Mouse (Mus musculus) T-helper 17 cell (primary cell): ENCODE measurements around the gene Gne.

Experiments used
- in situ Hi-C, 2 experiments: fragments of 300-600 bp; cut with MboI, MseI; formaldehyde crosslinking; loops; 1 replicate in 1 of 2; 2 replicates in 1 of 2; pipeline ENCODE4 v1.15.1; 2025; ENCODE audit warnings: high pct_unique_total_duplicates in 2 of 2

The Gne gene

DNA sequence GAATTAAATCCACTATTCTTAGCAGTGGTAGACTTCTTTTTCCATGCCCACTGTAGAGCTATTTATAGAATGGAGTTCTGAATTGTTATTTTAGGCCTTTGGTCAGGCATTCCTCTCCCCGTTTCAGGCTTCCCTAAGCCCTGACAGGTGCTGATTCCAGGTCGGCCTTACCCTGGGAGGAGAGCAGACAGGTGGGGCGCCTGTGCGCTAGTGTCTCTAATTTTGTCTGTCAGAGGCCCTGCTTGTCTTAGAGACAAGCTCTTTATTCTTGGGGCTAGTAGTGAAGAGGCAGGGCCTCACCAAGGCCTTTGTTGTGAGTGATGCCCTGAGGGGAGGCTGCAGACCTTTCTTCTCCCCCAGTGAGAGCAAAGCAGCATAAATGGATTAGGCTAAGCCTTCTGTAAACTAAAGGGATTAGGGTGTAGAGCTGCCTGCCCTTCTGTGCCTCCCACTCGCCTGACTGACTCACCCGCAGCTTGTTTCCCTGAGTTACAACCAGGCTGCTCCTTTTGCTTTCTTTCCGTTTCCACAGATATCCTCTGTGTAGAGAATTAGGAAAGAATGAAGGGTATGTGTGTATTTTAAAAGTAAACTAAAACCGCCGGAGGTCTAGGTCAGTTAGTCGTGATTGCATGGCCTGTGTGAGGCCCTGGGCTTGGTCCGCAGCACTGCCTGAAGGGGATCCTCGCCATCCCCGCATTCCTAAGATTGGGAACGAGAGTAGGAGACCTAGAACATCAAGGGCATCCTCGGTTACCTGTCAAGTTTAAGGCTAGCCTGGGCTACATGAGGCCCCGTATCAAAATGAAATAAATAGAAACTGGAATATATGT is 55.5 kb downstream of the Gne start:
- in situ Hi-C loops = no loop called here

DNA sequence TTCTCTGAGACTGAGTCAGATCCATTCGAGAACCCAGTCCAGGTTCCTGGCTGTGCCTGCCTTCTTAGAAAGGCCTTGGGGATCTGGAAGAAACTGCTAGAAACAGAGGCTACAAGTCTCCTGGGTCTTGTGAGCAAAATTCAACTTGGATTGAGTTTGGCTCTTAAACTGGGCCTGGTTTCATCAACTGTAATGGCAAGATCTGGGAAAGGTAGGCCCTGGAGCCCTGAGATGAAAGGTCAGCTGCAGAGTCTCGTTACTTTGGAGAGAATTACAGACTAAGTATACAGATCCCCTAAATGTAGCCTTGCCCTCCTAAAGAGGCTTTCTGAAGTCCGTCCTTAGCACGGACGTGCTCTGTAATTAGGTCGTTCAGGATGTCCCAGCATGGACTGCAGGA is 58.4 kb downstream of the Gne start:
- in situ Hi-C loops = no loop called here

GRCm38 (mm10) chr4:44024241-44024640 is 59.7 kb downstream of the Gne start:
- in situ Hi-C loops = no loop called here

DNA sequence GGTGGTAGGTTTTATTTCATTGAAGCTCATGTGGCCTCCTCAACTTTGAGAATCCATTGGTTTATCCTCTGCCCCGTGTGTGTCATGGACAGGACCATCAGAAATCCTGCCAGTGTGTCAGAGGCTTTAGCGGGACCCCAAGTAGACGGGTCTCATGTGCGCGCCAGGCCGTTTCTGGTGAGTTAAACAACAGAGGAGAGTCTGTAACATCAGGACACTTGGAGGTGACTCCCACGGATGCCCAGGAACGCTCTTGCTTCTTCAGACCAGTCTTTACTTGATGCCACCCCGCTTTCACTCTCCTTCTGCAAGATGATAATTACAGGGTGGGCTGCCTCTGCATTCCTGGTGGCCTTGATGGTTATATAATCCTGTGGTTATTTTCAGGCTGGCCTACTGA is 60.3 kb downstream of the Gne start:
- in situ Hi-C loops = no loop called here

GRCm38 (mm10) chr4:44022766-44023165 is 61.2 kb downstream of the Gne start:
- in situ Hi-C loops = no loop called here

- in situ Hi-C loops = no loop called here
These were observed 61.7 kb downstream of the Gne start for GRCm38 (mm10) chr4:44022323-44022722.

DNA sequence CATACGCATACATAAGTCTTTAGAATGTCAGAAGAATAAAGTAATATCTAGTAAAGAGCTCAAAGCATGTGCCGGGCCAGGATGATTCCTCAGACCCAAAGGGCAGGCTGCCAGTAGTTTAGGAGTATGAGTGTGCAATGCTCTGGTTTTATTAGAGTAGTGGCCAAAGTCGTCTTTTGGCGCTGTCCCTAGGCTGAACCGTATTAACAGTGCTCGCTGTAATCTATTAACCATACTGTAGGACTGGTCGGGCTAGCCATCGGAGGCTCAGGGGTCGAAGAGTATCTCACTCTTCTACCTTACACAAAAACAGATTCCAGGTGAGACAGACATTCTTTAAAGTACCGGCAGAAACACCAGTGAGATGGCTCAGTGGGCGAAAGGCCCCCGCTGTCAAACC is 67.2 kb downstream of the Gne start:
- in situ Hi-C loops = no loop called here

- in situ Hi-C loops = no loop called here
These were observed 67.9 kb downstream of the Gne start for GRCm38 (mm10) chr4:44016071-44016470.

GRCm38 (mm10) chr4:44013391-44014070 is 70.4 kb downstream of the Gne start:
- in situ Hi-C loops = no loop called here

GRCm38 (mm10) chr4:44012376-44013367 is 71.3 kb downstream of the Gne start:
- in situ Hi-C loops = no loop called here

DNA sequence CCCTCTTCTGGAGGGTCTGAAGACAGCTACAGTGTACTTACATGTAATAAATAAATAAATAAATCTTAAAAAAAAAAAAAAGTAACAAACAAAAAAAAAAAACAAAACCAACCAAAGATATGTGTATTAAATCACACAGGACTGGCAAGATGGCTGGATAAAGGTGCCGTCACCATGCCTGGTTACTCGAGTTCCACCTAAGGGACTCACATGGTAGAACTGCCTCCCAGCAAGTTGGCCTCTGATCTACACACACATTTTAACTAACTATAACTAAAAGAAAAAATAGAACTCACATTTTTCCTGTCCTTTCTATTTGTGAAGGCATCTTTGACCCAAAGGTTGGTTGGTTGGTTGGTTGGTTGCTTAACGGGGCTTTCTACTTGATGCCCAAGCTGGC is 72.2 kb downstream of the Gne start:
- in situ Hi-C loops = no loop called here

GRCm38 (mm10) chr4:44010893-44011292 is 73.1 kb downstream of the Gne start:
- in situ Hi-C loops = no loop called here

DNA sequence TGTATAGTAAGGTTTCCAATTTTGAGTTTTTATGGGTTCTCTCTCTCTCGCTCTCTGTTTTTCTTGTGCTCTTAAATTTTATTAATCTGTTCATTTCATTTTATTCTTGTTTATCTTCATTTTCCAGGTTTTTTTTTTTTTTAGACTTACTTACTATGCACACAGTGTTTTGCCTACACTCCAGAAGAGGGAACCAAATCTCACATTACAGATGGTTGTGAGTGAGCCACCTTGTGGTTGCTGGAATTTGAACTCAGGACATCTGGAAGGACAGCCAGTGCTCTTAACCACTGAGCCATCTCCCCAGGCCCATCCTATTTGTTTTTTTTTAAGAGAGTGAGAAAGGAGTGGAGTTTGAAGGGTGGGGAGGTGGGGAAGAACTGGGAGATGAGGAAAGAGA is 73.8 kb downstream of the Gne start:
- in situ Hi-C loops = no loop called here

GRCm38 (mm10) chr4:44004623-44005409 is 79.2 kb downstream of the Gne start:
- in situ Hi-C loops = no loop called here

- in situ Hi-C loops = no loop called here
These were observed 79.9 kb downstream of the Gne start, which contains the start of gene Clta for GRCm38 (mm10) chr4:44004126-44004525. Clta (plus strand) TSS chr4:44004452.

GRCm38 (mm10) chr4:44003622-44004021 is 80.4 kb downstream of the Gne start:
- in situ Hi-C loops = no loop called here

DNA sequence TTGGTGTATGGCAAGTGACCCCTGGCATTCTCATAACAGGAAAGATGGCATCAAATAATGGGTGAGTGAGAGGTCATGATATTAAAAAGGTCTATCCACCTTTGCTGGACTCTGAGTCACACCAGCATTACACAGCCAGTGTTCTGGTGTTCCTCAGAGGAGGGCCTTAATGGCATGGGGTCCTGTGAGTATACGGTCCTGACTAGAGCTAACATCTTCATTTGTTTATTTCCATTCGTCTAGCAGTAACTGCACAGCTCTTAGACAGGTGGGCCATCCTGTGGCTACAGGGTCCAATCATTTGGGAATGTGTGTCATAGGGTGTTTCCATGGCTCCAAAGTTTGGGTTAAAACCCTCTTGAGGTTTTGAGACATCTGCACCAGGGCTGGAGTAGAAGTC is 89.6 kb downstream of the Gne start:
- in situ Hi-C loops = no loop called here

GRCm38 (mm10) chr4:43993072-43993471 is 90.9 kb downstream of the Gne start:
- in situ Hi-C loops = no loop called here

DNA sequence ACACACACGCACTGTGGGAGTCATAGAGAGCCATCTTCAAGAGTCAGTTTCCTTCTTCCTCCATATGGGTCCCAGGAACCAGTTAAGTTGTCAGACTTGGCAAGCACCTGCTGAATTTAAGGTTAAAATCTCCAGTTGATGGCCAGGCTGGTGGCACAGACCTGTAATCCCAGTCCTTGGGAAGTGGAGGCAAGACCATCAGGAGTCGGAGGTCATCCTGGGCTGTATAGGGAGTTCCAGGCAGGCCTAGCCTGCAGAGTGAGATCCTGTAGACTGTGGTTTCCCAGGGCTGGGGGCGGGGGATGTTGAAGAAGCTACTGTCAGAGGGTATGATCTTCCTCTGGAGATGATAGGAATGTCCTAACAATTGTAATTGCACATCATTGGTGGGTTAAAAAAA is 95.0 kb downstream of the Gne start:
- in situ Hi-C loops = no loop called here

DNA sequence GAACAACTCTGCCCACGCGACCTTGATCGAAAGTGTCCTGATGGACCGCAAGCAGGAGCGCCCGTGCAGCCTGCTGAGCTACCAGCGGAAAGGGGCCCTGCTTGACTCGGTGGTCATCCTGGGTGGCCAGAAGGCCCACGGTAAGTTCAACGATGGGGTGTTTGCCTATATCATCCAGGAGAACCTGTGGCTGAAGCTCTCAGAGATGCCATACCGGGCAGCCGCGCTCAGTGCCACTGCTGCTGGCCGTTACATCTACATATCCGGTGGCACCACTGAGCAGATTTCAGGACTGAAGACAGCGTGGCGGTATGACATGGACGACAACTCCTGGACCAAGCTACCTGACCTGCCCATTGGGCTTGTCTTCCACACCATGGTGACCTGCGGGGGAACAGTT is 99.7 kb downstream of the Gne start:
- in situ Hi-C loops = loop anchor here (5.0 kb wide), 1 partner anchor 57 kb away; no protein-coding TSS in a partner anchor
